Mouse (Mus musculus): ENCODE results near the gene Mall. TPM values are rescaled to one million over a fixed set of nuclear protein-coding genes. Genes with fewer than 3 reads are reported as not detected.
A peak's percentile ranks its signal among the peaks of the same experiment; 100 is the strongest.

Mall gene
- total RNA-seq, 2 experiments from 2014 or later = 9.5 to 10.6 TPM

GRCm38 (mm10) chr2:127734889-127735288 lies 5.2 kb upstream of the Mall start:
- DNase-seq = no peak
- intact Hi-C loops (cut with DNase I) = no loop called here

GRCm38 (mm10) chr2:127730301-127730997 lies 717 bp upstream of the Mall start:
- no peak for DNase-seq
- intact Hi-C loops (cut with DNase I) = no loop called here

- intact Hi-C loops (cut with DNase I) = no loop called here
- no peak for DNase-seq
Measured at GRCm38 (mm10) chr2:127728661-127729450, 876 bp downstream of the Mall start.

GRCm38 (mm10) chr2:127728146-127728545 lies 1.6 kb downstream of the Mall start:
- intact Hi-C loops (cut with DNase I) = no loop called here
- DNase-seq = no peak

- intact Hi-C loops (cut with DNase I) = no loop called here
- DNase-seq = no peak
Measured at GRCm38 (mm10) chr2:127723193-127723592, 6.5 kb downstream of the Mall start.

GRCm38 (mm10) chr2:127722176-127722892 lies 7.4 kb downstream of the Mall start:
- intact Hi-C loops (cut with DNase I) = no loop called here
- peak; percentile 83 to 91 for DNase-seq

GRCm38 (mm10) chr2:127718839-127719468 lies 10.8 kb downstream of the Mall start:
- DNase-seq = no peak
- intact Hi-C loops (cut with DNase I) = no loop called here

- intact Hi-C loops (cut with DNase I) = no loop called here
- DNase-seq = no peak
Measured at GRCm38 (mm10) chr2:127714726-127715125, 15.0 kb downstream of the Mall start.

- no peak for DNase-seq
- intact Hi-C loops (cut with DNase I) = no loop called here
Measured at GRCm38 (mm10) chr2:127708792-127709191, 20.9 kb downstream of the Mall start.

- intact Hi-C loops (cut with DNase I) = no loop called here
Measured at GRCm38 (mm10) chr2:127708060-127708459, 21.7 kb downstream of the Mall start.

GRCm38 (mm10) chr2:127705267-127705666 lies 24.5 kb downstream of the Mall start:
- intact Hi-C loops (cut with DNase I) = no loop called here
- no peak for DNase-seq

More at GRCm38 (mm10) chr2:127708060-127708459, 21.7 kb downstream of the Mall start:
- no peak for DNase-seq

- DNase-seq = no peak
- intact Hi-C loops (cut with DNase I) = no loop called here
Measured at GRCm38 (mm10) chr2:127689239-127689638, 40.5 kb downstream of the Mall start.

- intact Hi-C loops (cut with DNase I) = loop anchor here (5.0 kb wide), 2 partner anchors 73 to 77 kb away; no protein-coding TSS in a partner anchor
- peak; percentile 38 to 59 for DNase-seq
Measured at GRCm38 (mm10) chr2:127683687-127684331, 45.9 kb downstream of the Mall start.

GRCm38 (mm10) chr2:127667843-127668506 lies 61.8 kb downstream of the Mall start:
- intact Hi-C loops (cut with DNase I) = loop anchor here (1.0 kb wide), 1 partner anchor 61 kb away; no protein-coding TSS in a partner anchor

GRCm38 (mm10) chr2:127667015-127667414 lies 62.7 kb downstream of the Mall start:
- intact Hi-C loops (cut with DNase I) = no loop called here
- no peak for DNase-seq

More at GRCm38 (mm10) chr2:127667843-127668506, 61.8 kb downstream of the Mall start:
- peak in 1 of 2 experiments; percentile 49 for DNase-seq

- DNase-seq = no peak
- intact Hi-C loops (cut with DNase I) = no loop called here
Measured at GRCm38 (mm10) chr2:127662708-127663107, 67.0 kb downstream of the Mall start.

GRCm38 (mm10) chr2:127656086-127656720 lies 73.5 kb downstream of the Mall start, which contains the start of gene Mal:
TSS of gene Mal (minus strand) at chr2:127656695.
- intact Hi-C loops (cut with DNase I) = no loop called here
- DNase-seq = peak; percentile 33 to 43

GRCm38 (mm10) chr2:127655419-127655818 lies 74.3 kb downstream of the Mall start:
- DNase-seq = no peak
- intact Hi-C loops (cut with DNase I) = no loop called here

- no peak for DNase-seq
- intact Hi-C loops (cut with DNase I) = no loop called here
Measured at GRCm38 (mm10) chr2:127654786-127655185, 74.9 kb downstream of the Mall start.

Data from heart, postnatal 14 days (tissue).